Mouse (Mus musculus): ENCODE measurements around the gene Ush1g. TPM values are rescaled to one million over a fixed set of nuclear protein-coding genes. Genes with fewer than 3 reads are reported as not detected.

The Ush1g gene
- under 1 TPM; 0.16 to 0.45 TPM for total RNA-seq (2021)
- long read RNA-seq, experiment 1, partial matches to known transcripts, result 1 of 1 reads
- long read RNA-seq, experiment 1, other reads (novel, unspliced or antisense), result 0 of 1 reads
- long read RNA-seq, experiment 2, result 0 reads

GRCm38 (mm10) chr11:115321906-115322693, at the start of gene Ush1g:
TSS of gene Ush1g (minus strand) at chr11:115322041.
- DNase-seq (ENCODE audit: low spot score in 2 of 2), result peak in 1 of 2 experiments; percentile 33

GRCm38 (mm10) chr11:115371354-115371753, 49.5 kb upstream of the Ush1g start:
- no peak for DNase-seq (ENCODE audit: low spot score in 2 of 2)

GRCm38 (mm10) chr11:115370368-115370767, 48.5 kb upstream of the Ush1g start:
- no peak for DNase-seq (ENCODE audit: low spot score in 2 of 2)

GRCm38 (mm10) chr11:115367395-115367944, 45.6 kb upstream of the Ush1g start, which contains the start of gene Hid1:
TSS of gene Hid1 (minus strand) at chr11:115367756.
- DNase-seq (ENCODE audit: low spot score in 2 of 2), result peak; percentile 79 to 86

GRCm38 (mm10) chr11:115366706-115367394, 45.0 kb upstream of the Ush1g start:
- DNase-seq (ENCODE audit: low spot score in 2 of 2), result peak; percentile 66 to 77

- DNase-seq (ENCODE audit: low spot score in 2 of 2), result no peak
These were observed 44.3 kb upstream of the Ush1g start for GRCm38 (mm10) chr11:115366039-115366705.

GRCm38 (mm10) chr11:115364136-115364535, 42.3 kb upstream of the Ush1g start:
- DNase-seq (ENCODE audit: low spot score in 2 of 2), result no peak

DNA sequence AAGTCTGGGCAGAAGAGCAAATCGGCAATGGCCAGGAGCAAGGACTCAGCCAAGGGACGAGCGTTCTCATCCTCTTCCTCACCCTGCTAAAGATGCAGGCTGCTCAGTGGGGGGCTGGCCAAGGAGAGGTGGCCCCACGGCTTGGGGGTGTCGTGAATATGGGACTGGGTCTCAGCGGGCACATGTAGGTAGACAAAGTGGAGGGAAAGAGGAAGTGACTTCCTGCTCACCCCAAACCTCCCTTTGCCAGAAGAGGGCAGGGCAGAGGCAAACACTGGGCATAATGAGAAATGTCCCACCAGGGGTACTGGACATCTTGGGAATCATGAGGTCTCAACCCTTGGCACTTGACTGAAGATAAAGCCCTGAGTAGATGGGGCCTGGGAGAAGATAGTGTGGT, 37.9 kb upstream of the Ush1g start:
- no peak for DNase-seq (ENCODE audit: low spot score in 2 of 2)

DNA sequence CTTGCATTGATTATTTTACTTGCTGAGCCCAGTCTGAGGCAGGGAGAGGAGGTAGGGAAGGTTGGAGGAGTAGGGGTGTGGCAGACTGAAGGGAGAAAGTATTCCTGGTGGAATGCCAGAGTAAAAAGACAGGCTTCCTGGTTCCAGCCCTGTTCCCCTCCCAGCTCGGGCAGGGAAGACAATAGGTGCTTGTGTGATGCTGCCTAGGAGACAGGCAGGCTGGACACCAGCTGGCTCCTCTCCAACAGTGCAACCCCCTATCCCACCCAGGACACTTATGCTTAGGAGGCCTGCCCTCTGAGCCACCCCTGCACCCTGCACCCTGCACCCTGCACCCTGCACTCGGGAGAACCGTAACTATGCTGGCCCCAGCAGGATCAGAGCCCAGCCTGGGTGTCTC, 37.5 kb upstream of the Ush1g start:
- DNase-seq (ENCODE audit: low spot score in 2 of 2), result no peak

GRCm38 (mm10) chr11:115358468-115358867, 36.6 kb upstream of the Ush1g start:
- peak; percentile 71 for DNase-seq (ENCODE audit: low spot score in 2 of 2)

DNA sequence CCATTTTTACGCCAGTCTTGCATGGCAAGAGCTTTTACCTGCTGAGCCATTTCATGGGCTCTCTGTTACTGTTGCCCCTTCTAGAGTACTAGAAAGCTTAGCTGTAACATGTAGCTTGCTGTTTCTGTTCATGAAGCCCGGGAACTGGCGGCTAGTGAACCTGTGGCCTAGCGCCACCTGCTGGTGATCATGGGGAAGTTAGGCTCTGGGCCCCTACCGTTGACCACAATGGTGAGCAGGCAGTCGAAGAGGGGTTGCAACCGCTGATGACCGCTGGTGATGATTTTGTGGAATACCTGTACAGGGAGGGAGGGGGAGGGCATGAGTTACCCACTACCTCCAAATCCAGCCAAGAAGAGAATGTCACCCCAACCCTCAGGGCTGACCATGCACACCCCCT, 32.3 kb upstream of the Ush1g start:
- DNase-seq (ENCODE audit: low spot score in 2 of 2), result peak; percentile 51 to 78

GRCm38 (mm10) chr11:115353375-115353774, 31.5 kb upstream of the Ush1g start:
- DNase-seq (ENCODE audit: low spot score in 2 of 2), result no peak

DNA sequence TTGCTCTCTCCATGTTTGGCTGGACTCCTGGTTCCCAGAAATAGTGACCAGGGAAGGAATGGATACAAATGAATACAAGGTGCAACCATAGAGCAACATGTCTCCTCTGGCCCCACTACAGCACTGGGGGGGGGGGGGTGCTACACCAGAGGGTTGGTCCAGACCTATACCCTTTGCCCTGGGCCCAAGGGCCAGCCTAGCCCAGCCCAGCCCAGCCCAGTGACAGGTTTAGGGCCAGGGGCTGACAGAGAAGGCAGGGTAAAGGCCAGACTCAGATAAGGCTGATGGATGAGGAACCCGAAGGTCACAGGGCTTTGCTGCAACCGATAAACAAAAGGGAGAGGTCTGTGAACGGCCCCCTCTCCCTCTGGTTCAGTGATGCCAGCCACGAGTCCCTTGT, 28.1 kb upstream of the Ush1g start:
- DNase-seq (ENCODE audit: low spot score in 2 of 2), result no peak

DNA sequence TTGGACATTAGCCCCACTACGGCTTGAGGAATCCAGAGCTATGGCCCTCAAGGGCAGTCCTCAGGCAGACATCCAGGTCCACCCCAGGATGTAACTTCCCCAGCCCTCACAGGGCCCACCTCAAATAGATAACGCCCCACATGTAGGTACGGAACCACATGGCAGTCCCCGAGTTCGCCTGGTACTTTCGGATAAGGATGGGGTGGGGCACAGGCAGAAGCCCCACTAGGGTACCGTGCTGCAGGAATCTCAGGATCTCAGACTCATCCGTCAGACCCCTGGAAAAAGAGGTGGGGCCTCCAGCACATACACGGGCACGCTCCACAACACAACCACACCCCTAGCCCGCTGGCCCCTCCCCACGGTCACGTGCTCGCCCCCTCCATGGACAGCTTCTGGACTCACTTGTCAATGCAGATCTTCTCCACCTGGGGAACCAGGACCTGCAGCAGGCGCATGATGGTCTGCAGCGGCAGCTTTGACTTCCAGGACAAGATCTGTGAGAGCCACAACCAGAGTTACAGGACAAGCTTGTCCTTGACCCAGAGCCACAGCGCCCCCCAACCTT, 26.9 kb upstream of the Ush1g start:
- DNase-seq (ENCODE audit: low spot score in 2 of 2), result no peak

DNA sequence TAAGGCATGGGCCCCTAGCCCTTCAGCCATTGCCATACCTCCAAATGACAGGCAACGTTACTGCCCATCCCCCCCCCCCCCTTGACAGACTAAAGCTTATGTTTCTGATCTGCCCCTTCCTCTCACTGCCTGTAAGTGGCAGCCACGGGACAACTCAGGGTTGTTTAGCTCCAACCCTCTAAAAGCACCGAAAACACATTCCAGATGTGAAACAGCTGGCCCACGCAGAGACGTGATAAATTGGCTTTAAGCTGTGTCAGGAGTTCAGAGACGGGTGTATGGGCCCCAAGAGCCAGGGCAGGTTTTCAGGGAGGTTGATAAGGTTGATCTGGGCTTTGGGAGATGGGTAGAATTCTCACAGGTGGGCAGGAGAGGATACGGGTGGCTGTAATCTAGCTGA, 23.7 kb upstream of the Ush1g start:
- DNase-seq (ENCODE audit: low spot score in 2 of 2), result no peak

DNA sequence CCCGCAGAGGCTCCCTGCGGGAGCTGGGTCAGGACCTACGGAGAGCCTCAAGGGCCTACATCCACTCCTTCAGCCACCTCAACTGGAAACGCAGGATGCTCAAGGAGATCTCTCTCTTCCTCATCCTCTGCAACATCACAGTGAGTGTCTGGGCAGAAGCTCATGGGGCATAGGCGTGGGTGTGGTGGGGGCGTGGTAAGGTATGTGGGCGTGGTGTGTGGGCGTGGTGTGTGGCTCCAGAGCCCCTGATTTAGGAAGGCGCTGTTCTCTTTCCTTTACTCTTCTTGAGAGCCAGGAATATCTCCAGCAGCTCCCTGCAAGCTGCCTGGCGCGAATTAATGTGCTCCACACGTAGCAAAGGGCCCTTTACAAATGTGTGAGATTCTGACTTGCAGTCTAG, 23.1 kb upstream of the Ush1g start:
- DNase-seq (ENCODE audit: low spot score in 2 of 2), result no peak

DNA sequence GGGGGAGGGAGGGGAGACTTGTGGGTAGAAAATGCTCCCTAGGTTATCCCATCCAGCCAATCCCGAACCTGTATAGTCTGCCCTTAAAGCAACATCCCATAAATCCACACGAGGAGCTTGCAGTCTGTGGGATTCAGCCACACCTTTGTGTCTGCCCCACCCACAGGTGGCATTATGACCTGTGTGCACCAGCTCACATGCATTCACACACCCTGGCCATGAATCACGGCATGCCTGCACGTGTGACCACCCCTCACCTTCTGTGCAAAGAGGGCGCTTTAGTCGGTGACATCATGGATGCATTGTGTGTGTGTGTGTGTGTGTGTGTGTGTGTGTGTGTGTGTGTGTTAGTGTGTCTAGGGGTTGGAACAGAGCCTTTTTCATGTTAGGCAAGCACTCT, 20.0 kb upstream of the Ush1g start:
- no peak for DNase-seq (ENCODE audit: low spot score in 2 of 2)

GRCm38 (mm10) chr11:115341246-115341645, 19.4 kb upstream of the Ush1g start:
- peak in 1 of 2 experiments; percentile 42 for DNase-seq (ENCODE audit: low spot score in 2 of 2)

- DNase-seq (ENCODE audit: low spot score in 2 of 2), result no peak
These were observed 16.0 kb upstream of the Ush1g start for GRCm38 (mm10) chr11:115337826-115338225.

DNA sequence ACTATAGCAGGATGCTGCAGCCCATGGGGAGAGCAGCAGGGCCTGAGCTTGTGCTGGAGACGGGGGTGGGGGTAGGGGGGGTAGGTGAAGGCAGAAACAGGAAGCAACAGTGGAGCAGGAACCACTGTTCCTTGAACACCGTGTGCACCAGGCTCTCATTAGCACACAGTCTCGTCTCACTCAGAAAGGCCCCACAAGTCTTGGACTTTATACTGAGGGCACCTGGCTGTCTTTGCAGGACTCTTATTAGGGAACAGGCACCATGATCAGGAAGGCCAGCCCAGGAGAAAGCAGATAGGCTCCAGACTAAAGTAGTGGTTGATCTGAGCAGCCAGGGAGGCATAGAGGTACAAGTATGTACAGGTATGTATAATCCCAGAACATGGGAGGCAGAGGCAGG, 15.5 kb upstream of the Ush1g start:
- no peak for DNase-seq (ENCODE audit: low spot score in 2 of 2)

DNA sequence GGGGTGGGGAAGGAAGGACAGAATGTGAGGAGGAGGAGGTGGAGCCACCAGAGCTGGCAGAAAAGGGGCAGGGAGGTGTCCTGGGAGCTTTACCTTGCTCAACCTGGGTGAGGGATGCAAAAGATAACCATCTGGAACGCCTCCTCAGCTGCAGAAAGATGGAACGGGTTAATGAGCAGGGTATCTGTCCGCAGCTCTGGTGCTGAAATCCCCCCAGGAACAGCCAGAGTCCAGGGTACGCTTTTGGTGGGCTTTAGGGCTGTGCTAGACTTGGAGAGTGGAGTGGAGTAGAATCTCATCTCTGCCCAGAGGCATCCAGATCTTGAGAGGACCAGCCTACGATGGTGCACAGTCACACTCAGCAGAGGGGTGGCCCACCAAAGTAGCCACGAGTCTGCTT, 14.3 kb upstream of the Ush1g start:
- no peak for DNase-seq (ENCODE audit: low spot score in 2 of 2)
